Mouse (Mus musculus) CD8-positive naive resting alpha-beta T cell, adult 2 months (primary cell): ENCODE data around the gene Cers2.

Experiments used
- DNase-seq, 2 experiments: peaks; one replicate each; pipeline ENCODE4 v3.0.0; 2022; ENCODE audit warnings: low read depth in 2 of 2, low spot score in 2 of 2

The Cers2 gene

GRCm38 (mm10) chr3:95287541-95287940 is 27.1 kb upstream of the Cers2 start:
- DNase-seq = no peak

- DNase-seq = no peak
These were observed 25.2 kb upstream of the Cers2 start for GRCm38 (mm10) chr3:95289419-95289818.

- DNase-seq = no peak
These were observed 24.4 kb upstream of the Cers2 start for GRCm38 (mm10) chr3:95290156-95290555.

- no peak for DNase-seq
These were observed 23.6 kb upstream of the Cers2 start for GRCm38 (mm10) chr3:95291041-95291440.

- no peak for DNase-seq
These were observed 21.7 kb upstream of the Cers2 start for GRCm38 (mm10) chr3:95292899-95293298.

GRCm38 (mm10) chr3:95293537-95293936 is 21.1 kb upstream of the Cers2 start:
- DNase-seq = no peak

- DNase-seq = no peak
These were observed 20.3 kb upstream of the Cers2 start for GRCm38 (mm10) chr3:95294316-95294715.

- no peak for DNase-seq
These were observed 19.9 kb upstream of the Cers2 start for GRCm38 (mm10) chr3:95294718-95295117.

GRCm38 (mm10) chr3:95295321-95296102 is 19.1 kb upstream of the Cers2 start:
- no peak for DNase-seq

GRCm38 (mm10) chr3:95296103-95296469 is 18.5 kb upstream of the Cers2 start:
- DNase-seq = peak; percentile 25 to 46

GRCm38 (mm10) chr3:95298018-95298417 is 16.6 kb upstream of the Cers2 start:
- no peak for DNase-seq

GRCm38 (mm10) chr3:95301204-95301796 is 13.3 kb upstream of the Cers2 start:
- DNase-seq = no peak

GRCm38 (mm10) chr3:95306244-95306643 is 8.3 kb upstream of the Cers2 start:
- no peak for DNase-seq

- DNase-seq = no peak
These were observed 7.5 kb upstream of the Cers2 start, which contains the start of gene Anxa9 for GRCm38 (mm10) chr3:95307100-95307499. Anxa9 (minus strand) TSS chr3:95307176.

- DNase-seq = no peak
These were observed 4.1 kb upstream of the Cers2 start for GRCm38 (mm10) chr3:95310496-95310895.

- DNase-seq = peak; percentile 43 to 55
These were observed 3.4 kb upstream of the Cers2 start for GRCm38 (mm10) chr3:95310968-95311882.

GRCm38 (mm10) chr3:95312623-95313022 is 2.0 kb upstream of the Cers2 start:
- DNase-seq = no peak

- DNase-seq = no peak
These were observed 1.1 kb upstream of the Cers2 start for GRCm38 (mm10) chr3:95313476-95313875.

- no peak for DNase-seq
These were observed 516 bp upstream of the Cers2 start for GRCm38 (mm10) chr3:95314075-95314474.

- peak; percentile 77 to 82 for DNase-seq
These were observed 678 bp downstream of the Cers2 start for GRCm38 (mm10) chr3:95315094-95315843.
